Mouse (Mus musculus): ENCODE measurements around the gene Utp20.
"Not testable (repeated sequence)": the region's sequence is repeated elsewhere in the genome, so short reads cannot be mapped to it uniquely, and the experiment has no call there.

DNA sequence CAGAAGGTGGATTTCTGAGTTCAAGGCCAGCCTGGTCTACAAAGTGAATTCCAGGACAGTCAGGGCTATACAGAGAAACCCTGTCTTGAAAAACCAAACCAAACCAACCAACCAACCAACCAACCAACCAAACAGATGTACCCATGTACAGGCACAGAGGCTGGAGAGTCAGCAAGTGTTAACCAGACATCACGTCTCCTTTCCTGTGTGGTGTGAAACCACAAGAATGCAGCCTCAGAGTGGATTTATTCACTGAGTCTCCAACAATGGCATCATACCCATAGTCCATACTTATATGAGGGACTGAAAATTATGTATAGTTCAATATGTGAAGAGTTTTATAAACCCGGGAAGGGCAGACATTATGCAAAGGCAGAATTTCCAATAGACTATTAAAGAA is 43.5 kb downstream of the Utp20 start:
- not testable (repeated sequence) for TF ChIP-seq EP300, POLR2A (IDR thresholded peaks at IDR 0.05; ENCODE audit: insufficient read depth, low read depth, low read length)
